Mouse (Mus musculus): Measurements from ENCODE around the gene Plvap.
"Not testable (repeated sequence)": the region's sequence is repeated elsewhere in the genome, so short reads cannot be mapped to it uniquely, and the experiment has no call there.

Plvap gene

GRCm38 (mm10) chr8:71525226-71526050 is 13.9 kb upstream of the Plvap start, which contains the start of gene Ccdc194:
TSS of gene Ccdc194 (minus strand) at chr8:71525711.
- no peak for DNase-seq

- DNase-seq: peak; percentile 88 to 89
These were observed 10.1 kb upstream of the Plvap start for GRCm38 (mm10) chr8:71521634-71522033.

- not testable (repeated sequence) for DNase-seq
These were observed 7.7 kb upstream of the Plvap start for GRCm38 (mm10) chr8:71519037-71519825.

- no peak for DNase-seq
These were observed 5.2 kb upstream of the Plvap start for GRCm38 (mm10) chr8:71516786-71517185.

DNA sequence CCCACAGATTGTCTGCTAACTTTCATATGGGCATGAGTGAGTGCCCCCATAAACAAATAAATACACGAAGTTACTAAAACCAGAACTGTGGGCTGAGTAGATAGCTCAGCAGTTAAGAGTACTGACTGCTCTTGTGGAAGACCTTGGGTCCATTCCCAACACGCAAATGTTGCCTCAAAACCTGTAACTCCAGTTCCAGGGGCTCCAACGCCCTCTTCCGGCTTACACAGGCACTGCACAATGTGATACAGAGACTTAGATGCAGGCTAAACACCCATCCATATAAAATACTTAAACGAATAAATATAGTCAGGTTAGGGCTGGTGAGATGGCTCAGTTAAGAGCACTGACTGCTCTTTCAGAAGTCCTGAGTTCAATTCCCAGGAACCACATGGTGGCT is 3.5 kb upstream of the Plvap start:
- no peak for DNase-seq

DNA sequence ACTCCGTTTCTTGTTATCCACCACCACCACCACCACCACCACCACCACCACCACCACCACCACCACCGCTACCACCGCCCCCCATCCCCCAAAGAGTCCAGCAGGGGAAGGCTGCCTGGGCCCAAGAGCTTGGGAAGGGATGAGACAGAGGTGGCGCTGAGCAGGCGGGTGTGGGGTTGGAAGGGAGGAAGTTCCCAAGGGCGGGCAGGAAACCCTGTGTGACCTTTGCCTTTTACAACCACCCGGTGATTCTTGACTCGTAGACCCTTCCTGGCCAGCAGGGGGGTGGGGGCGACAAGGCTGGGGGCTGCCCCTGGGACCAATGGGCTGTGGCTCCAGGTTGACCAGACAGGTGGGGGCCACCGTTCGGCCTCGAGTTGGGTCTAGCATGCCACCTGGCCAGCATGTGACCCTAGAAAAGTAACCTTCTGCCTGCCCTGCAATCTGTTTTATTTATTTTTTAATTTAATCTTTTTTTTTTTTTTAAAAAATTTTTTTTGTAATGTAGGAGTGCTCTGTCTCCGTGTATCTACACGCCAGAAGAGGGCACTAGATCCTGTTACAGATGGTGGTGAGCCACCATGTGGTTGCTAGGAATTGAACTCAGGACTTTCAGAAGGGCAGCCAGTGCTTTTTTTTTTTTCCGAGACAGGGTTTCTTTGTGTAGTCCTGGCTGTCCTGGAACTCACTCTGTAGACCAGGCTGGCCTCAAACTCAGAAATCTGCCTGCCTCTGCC is 1.6 kb upstream of the Plvap start:
- DNase-seq: no peak

DNA sequence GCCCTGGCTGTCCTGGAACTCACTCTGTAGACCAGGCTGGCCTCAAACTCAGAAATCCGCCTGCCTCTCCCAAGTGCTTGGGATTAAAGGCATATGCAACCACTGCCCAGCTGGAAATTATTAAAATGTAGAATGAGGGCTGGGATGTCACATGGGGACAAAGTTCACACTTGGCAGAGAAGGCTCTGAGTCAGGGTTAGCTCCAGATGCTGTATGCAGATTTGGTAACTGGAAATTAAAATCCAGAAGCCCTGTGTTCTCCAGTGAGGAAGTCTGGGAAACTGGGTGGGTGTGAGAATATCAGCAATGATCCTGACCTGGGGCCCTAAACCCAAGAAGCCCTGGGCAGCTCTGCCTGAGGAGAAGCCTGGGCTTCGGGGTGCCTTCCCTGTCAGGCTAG is 2.2 kb downstream of the Plvap start:
- no peak for DNase-seq

DNA sequence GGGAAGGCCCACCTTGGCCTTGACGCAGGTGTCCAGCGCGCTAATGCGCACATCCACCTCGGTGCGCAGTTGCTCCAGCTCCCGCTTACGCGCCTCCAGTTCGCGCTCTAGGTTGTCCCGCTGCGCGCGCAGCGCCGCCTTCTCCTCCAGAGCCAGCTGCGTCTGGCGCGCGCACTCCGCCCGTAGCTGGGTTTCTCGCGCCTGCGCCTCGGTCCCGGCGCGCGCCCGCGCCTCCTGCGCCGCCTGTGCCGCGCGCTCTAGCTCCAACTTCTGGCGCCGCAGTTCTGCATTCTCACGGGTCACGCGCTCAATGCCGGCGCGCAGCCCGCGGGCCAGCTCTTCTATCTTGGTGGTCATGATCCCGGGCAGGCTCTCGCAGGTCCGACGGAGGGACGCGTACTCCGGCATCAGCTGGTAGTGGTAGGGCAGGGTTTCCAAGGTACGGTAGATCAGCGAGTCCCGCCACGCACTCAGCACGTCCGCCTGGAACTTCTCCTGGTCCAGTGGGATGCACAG is 3.9 kb downstream of the Plvap start:
- DNase-seq: no peak

GRCm38 (mm10) chr8:71505979-71506378 is 5.6 kb downstream of the Plvap start:
- no peak for DNase-seq

DNA sequence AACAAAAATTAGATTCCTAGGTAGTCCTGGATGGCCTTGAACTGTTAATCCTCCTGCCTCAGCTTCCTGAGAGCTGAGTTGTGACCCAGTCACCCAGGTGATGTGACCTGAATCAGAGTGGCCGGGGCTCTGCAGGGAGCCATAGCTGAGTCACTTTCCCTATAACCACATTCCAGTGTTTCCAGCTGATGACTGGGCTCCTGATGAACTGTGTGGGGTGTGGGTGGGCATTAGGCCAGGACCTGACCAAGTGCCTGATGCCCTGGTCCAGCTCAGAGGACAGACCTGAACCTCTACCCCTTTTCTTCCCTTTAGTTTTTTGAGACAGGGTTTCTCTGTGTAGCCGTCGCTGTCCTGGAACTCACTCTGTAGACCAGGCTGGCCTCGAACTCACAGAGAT is 6.2 kb downstream of the Plvap start:
- no peak for DNase-seq

DNA sequence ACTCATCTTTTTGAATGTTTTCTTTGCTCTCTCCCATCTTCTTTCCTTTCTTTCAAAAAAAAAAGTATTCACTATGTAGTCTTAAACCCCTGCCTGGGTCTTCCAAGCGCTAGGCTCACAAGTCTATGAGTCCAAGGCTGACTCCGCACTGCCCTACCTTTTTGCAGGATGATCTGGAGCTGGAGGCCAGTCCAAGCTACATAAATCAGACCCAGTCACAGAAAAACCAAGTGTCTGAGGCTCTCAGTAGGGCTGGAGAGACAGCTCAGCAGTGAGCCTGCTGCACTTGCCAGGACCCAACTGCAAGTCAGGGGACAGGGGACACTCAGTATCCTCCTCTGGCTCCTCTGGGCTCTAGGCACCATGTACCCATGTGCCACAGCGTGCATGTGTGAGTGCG is 7.2 kb downstream of the Plvap start:
- DNase-seq: no peak

GRCm38 (mm10) chr8:71498816-71499690 is 12.5 kb downstream of the Plvap start:
- DNase-seq: no peak

- no peak for DNase-seq
These were observed 13.6 kb downstream of the Plvap start for GRCm38 (mm10) chr8:71497881-71498501.

DNA sequence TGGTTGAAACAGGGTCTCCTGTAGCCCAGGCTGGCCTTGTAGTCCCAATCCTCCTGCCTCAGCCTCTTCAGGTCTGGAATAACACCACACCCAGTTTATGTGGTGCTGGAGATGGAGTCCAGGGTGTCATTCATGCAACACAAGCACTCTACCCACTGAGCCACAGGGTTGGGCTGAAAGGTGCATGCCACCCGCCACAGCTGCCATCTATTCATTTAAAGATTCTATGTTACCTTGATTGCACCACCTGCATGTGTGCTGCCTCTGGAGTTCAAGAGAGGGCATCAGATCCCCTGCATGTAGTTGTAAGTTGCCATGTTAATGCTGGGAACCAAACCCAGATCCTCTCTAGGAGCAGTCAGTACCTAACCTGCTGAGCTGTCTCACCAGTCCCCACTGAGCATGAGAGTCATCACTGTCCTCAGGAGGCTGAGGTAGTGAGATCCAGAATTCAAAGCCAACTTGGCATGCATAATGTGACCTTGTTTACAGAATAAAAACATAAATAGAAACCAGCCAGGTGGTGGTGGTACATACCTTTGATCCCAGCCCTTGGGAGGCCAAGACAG is 14.4 kb downstream of the Plvap start:
- no peak for DNase-seq

DNA sequence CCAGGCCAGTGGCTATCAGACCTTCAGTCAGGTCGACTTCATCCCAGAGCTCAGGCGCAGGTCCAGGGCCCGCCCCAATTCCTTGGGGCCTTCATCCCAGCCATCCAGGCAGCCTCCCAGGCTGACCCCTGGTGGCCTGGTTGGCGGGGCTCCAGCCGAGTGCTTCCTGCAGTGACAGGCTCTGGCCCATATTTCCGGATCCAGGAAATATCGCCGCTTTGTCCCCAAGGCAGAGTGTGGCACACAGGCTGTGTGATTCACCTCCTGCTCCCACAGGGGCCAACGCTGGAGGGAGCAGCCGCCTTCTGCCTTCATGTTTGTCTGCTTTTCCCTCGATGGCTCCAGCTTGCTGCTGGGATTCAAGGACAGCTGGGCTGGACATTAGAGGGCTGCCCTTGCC is 15.1 kb downstream of the Plvap start:
- no peak for DNase-seq

GRCm38 (mm10) chr8:71495811-71496210 is 15.7 kb downstream of the Plvap start:
- DNase-seq: no peak

- peak; percentile 49 to 54 for DNase-seq
These were observed 16.5 kb downstream of the Plvap start for GRCm38 (mm10) chr8:71495039-71495438.

DNA sequence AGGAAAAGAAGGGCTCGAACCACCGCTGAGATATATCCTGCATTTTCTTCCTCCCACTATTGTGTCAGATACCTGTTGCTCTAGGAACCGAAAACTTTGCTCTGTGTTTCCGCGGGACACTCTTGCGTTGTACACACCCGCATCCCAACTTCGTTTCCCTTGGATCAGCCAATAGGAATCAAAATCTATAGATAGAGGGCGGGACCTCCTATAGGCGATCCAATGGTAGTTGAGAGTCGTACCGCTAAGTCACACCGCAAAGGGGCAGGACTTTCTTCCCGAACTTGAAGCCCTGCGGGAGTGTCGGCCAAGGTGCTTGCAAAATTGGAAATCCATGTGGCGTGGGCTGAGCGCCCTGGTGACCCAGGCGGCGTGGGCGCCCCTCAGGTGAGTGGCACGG is 23.1 kb downstream of the Plvap start:
- peak; percentile 68 to 84 for DNase-seq

DNA sequence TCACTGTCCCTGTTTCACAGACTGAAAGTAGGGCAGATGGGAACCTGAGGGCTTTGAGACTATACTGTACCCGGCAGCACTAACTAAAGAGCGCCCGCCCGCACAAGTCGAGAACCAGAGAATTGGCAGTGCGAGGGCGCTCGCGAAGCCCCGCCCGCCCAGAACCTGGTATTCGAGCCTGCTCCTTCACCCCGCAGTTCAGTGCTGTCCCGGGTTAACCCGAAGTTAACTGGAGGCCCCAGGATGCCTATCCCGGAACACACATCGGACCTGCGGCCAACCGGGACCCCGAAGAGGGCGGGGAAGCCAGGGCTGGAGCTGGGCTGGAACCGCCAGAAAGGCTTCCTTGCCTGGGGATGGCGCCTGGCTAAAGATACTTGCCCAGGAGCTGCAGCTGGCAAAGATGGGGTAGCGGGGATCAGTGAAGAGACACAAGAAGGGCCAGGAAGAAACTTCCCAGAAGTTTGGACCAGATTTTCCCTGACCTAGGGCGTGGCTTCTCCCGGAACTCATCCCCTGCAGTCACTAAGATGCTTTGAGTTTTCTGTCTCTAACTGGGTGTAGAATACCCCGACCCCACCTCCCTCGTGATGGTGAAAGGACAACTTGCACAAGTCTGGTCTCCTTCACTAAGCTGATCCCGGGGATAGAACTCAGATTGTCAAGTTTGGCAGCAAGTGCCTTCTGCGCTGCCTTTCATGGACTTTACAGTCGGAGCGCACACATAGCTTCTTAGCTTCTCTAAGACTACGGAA is 23.7 kb downstream of the Plvap start, which contains the start of gene Gtpbp3:
Gene Gtpbp3 (plus strand): TSS at position 413 of the 755 bp plus-strand sequence.
- DNase-seq: peak; percentile 66 to 76

DNA sequence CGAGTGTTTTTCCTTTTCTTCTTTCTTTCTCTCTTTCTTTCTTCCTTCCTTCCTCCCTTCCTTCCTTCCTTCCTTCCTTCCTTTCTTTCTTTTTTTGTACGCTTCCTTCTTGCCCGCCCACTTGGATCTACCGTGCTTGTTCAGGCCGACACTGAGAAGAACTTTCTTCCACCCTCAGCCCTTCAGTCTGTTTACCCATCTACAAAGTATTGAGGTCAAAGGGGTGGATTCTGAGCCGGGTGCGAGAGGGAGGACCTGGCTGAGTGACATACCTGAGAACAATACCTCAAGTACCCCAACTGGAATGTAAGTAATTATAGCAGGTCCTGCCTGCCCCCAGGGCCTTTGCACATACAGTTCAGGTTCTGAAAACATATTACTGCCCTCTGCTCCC is 25.4 kb downstream of the Plvap start:
- no peak for DNase-seq

All from thymus, adult 18-20 months (tissue).